Mouse (Mus musculus) midbrain, postnatal 0 days (tissue): ENCODE results near the gene Klf7. TPM values are rescaled to one million over a fixed set of nuclear protein-coding genes. Genes with fewer than 3 reads are reported as not detected.

Experiments used
- ATAC-seq: fragments of 200-750 bp; cut with Nextera tagmentation; 2 replicates; pipeline ENCODE4 v1.8.0; 2017; ENCODE audit warnings: moderate number of reproducible peaks, mild to moderate bottlenecking, moderate TSS enrichment, moderate library complexity; ENCODE audit not compliant: low FRiP score
- DNase-seq: peaks from one replicate; pipeline ENCODE4 v3.0.0-alpha.2; 2015; ENCODE audit warnings: low spot score
- H3K27ac ChIP-seq: fragments of 300-500 bp; sonication (generic); 2 replicates; pipeline ENCODE4 v1.5.1; 2014; ENCODE audit warnings: low read depth, mild to moderate bottlenecking, low read length, mixed read lengths
- H3K27me3 ChIP-seq: fragments of 300-500 bp; sonication (generic); 2 replicates; pipeline ENCODE4 v1.6.1; 2014; ENCODE audit warnings: low read length, control low read depth, mixed read lengths; ENCODE audit not compliant: insufficient read depth
- H3K36me3 ChIP-seq: fragments of 300-500 bp; sonication (generic); 2 replicates; pipeline ENCODE4 v1.6.1; 2014; ENCODE audit warnings: low read length, control low read depth, mixed read lengths; ENCODE audit not compliant: insufficient read depth
- H3K4me1 ChIP-seq: fragments of 300-500 bp; sonication (generic); 2 replicates; pipeline ENCODE4 v1.6.1; 2014; ENCODE audit warnings: mild to moderate bottlenecking, control low read depth, antibody characterized with exemption, low read length, mixed read lengths; ENCODE audit not compliant: insufficient read depth
- H3K4me2 ChIP-seq: fragments of 300-500 bp; sonication (generic); 2 replicates; pipeline ENCODE4 v1.6.1; 2014; ENCODE audit warnings: low read depth, mild to moderate bottlenecking, low read length, mixed read lengths; ENCODE audit not compliant: poor library complexity, severe bottlenecking
- H3K4me3 ChIP-seq: fragments of 300-500 bp; sonication (generic); 2 replicates; pipeline ENCODE4 v1.5.1; 2014; ENCODE audit warnings: low read depth, mild to moderate bottlenecking, low read length, moderate library complexity
- H3K9ac ChIP-seq: fragments of 300-500 bp; sonication (generic); replicated peaks from 2 replicates; pipeline ENCODE4 v1.6.1; 2014; ENCODE audit warnings: mild to moderate bottlenecking, low read length, moderate library complexity, mixed read lengths; ENCODE audit not compliant: poor library complexity, severe bottlenecking
- H3K9me3 ChIP-seq: fragments of 300-500 bp; sonication (generic); 2 replicates; pipeline ENCODE4 v1.6.1; 2016; ENCODE audit warnings: low read length, control low read depth
- CTCF ChIP-seq: IDR thresholded peaks from 2 replicates; pipeline ENCODE4 v1.5.1; 2016; ENCODE audit warnings: antibody characterized with exemption, mild to moderate bottlenecking
- WGBS: fragments of 180-500 bp; shearing (Covaris S2); extraction: QIAGEN DNeasy Blood & Tissue Kit; methylation state at CpG from one replicate; pipeline ENCODE4 v1.1.7; 2014; 5-methylcytosine and 5-hydroxymethylcytosine counted together
- polyA plus RNA-seq: library from polyadenylated mRNA; unstranded; fragments of >200 nt; fragmentation: Nextera tagmentation; extraction: Ambion mirVana; gene quantifications from 2 replicates; pipeline ENCODE4 v1.2.1, GENCODE M21; 2015
- total RNA-seq: library from RNA; depleted of rRNA; stranded (reverse); fragments of >200 nt; gene quantifications from 2 replicates; pipeline ENCODE4 v1.2.3, GENCODE M21; 2014

The Klf7 gene
- total and polyA plus RNA-seq, 2 experiments from 2014 or later = 59.9 to 138 TPM

DNA sequence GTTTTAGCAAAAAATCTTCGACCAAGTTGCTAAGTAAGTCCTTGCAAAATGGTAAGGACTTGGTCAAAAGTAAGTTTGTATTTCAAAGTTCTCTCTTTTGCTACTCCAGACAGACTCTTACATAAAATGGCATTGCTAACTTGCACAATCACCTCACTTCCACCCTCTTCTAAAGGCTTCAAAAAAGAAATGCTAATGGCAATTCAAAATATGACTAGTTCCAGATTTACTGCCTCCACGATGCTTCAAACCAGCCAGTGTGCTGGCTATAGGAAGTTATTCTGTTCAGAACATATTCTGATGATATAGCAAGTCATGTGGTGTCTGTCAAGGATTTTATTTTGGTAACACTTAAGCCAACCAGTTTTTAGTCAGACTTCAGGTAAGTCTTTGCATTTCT is 41.8 kb downstream of the Klf7 start:
- DNase-seq (no peak), ATAC-seq (no peak)
- H3K9ac ChIP-seq = no peak overlapping the region
- H3K27me3 ChIP-seq = no peaks in the 10 kb centered on the region
- no peaks in the 10 kb centered on the region for H3K4me1 ChIP-seq
- no peak for TF ChIP-seq CTCF
- no peak overlapping the region for H3K4me3 ChIP-seq
- 73% methylated on average over 2 of the region's 2 CpGs for WGBS
- H3K36me3 ChIP-seq = peaks cover 5% of the 10 kb centered on the region
- no peak overlapping the region for H3K4me2 ChIP-seq
- no peaks in the 10 kb centered on the region for H3K9me3 ChIP-seq
- H3K27ac ChIP-seq = no peak overlapping the region

GRCm38 (mm10) chr1:64078747-64079211 is 43.3 kb downstream of the Klf7 start:
- Histone ChIP-seq H3K9ac (no peak overlapping the region), H3K4me2 (no peak overlapping the region), H3K4me3 (no peak overlapping the region), H3K36me3 (peaks cover 5% of the 10 kb centered on the region), H3K4me1 (peaks cover 3% of the 10 kb centered on the region; the same call in 1 of the 2 replicates), H3K27ac (no peak overlapping the region), H3K27me3 (no peaks in the 10 kb centered on the region), H3K9me3 (no peaks in the 10 kb centered on the region)
- WGBS = 85% methylated on average over 20 of the region's 20 CpGs
- DNase-seq (peak; percentile 72), ATAC-seq (peak; percentile 56; the same call in 1 of the 2 replicates)
- no peak for TF ChIP-seq CTCF

- Histone ChIP-seq H3K4me2 (no peak overlapping the region), H3K9me3 (no peaks in the 10 kb centered on the region), H3K27ac (no peak overlapping the region), H3K9ac (no peak overlapping the region), H3K27me3 (no peaks in the 10 kb centered on the region), H3K4me1 (peaks cover 3% of the 10 kb centered on the region; the same call in 1 of the 2 replicates), H3K36me3 (peaks cover 5% of the 10 kb centered on the region), H3K4me3 (no peak overlapping the region)
- DNase-seq = no peak
- 69% methylated on average over 9 of the region's 9 CpGs for WGBS
- no peak for ATAC-seq
- no peak for TF ChIP-seq CTCF
Measured at GRCm38 (mm10) chr1:64078011-64078746, 43.9 kb downstream of the Klf7 start.

GRCm38 (mm10) chr1:64074051-64074450 is 48.0 kb downstream of the Klf7 start:
- 39% methylated on average over 5 of the region's 5 CpGs for WGBS
- H3K4me1 ChIP-seq = peaks cover 3% of the 10 kb centered on the region; the same call in 1 of the 2 replicates
- H3K36me3 ChIP-seq = peaks cover 3% of the 10 kb centered on the region
- H3K9me3 ChIP-seq = no peaks in the 10 kb centered on the region
- no peak overlapping the region for H3K4me2 ChIP-seq
- no peak overlapping the region for H3K4me3 ChIP-seq
- H3K27me3 ChIP-seq = no peaks in the 10 kb centered on the region
- H3K9ac ChIP-seq = no peak overlapping the region
- H3K27ac ChIP-seq = no peak overlapping the region
- DNase-seq = no peak
- TF ChIP-seq CTCF = no peak
- ATAC-seq = no peak

DNA sequence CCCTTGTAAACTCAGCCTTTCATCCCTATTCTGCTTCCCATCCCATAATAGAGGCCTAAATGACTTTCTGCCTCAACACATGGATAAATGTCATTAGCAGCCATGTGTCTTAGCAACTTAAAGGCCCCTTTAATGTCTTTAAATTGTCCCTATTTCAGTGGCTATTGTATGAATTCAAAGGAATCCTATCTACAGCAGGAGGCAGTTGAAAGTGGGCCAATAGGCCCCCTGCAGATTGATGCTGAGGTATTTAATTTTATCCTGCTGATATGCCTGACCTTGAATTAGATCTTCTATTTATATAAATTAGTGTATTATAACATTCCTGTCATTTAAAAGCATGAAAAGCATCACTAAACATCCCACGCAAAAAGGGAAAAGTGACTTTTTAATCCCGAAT is 51.1 kb downstream of the Klf7 start:
- Histone ChIP-seq H3K4me2 (no peak overlapping the region), H3K27me3 (no peaks in the 10 kb centered on the region), H3K9me3 (no peaks in the 10 kb centered on the region), H3K36me3 (no peaks in the 10 kb centered on the region), H3K9ac (no peak overlapping the region), H3K4me3 (no peak overlapping the region), H3K27ac (no peak overlapping the region), H3K4me1 (peaks cover 14% of the 10 kb centered on the region)
- DNase-seq (no peak), ATAC-seq (no peak)
- no peak for TF ChIP-seq CTCF
- WGBS = 58% methylated on average over 2 of the region's 2 CpGs
